Comparison of ENCODE assay signal across 8 mouse cellular contexts in genomic region chr9:53398388-53398700, GRCm38 (mm10). TPM values are rescaled to one million over a fixed set of nuclear protein-coding genes. Genes with fewer than 3 reads are reported as not detected.
DNase-seq lines count a peak whose midpoint lies in the region; ATAC-seq and TF ChIP-seq lines count a peak whose summit lies in the region.

No protein-coding gene starts in this region.

- H3K36me3 ChIP-seq in thymus, adult 2 months (ENCODE audit: control insufficient read depth, insufficient read depth, low read length) = no peaks in the 10 kb centered on the region

- 3% methylated on average over 5 of the region's 5 CpGs for WGBS in thymus, adult 2 months

- no peak overlapping the region for H3K27ac ChIP-seq in thymus, adult 2 months (ENCODE audit: control insufficient read depth, insufficient read depth, low read length)

- no peak for TF ChIP-seq POLR2A in thymus, adult 2 months (IDR thresholded peaks at IDR 0.05; ENCODE audit: control insufficient read depth, extremely low read depth, insufficient read depth, low read length, poor library complexity)

- peak; percentile 68 for DNase-seq in gastrocnemius, adult 18-20 months (ENCODE audit: low spot score)
- no peak for DNase-seq in gastrocnemius, postnatal 25 days
- DNase-seq in urinary bladder, postnatal 25 days (ENCODE audit: low spot score) = peak; percentile 65
- DNase-seq in urinary bladder, postnatal 4 days (ENCODE audit: low spot score in 2 of 2) = no peak
- peak; percentile 78 for DNase-seq in cerebellum, adult 9-10 months
- peak; percentile 68 for DNase-seq in lung, postnatal 25 days (ENCODE audit: low spot score)
- peak; percentile 70 for DNase-seq in thymus, adult 2 months

- H3K27me3 ChIP-seq in thymus, adult 2 months (ENCODE audit: control insufficient read depth, insufficient read depth, low read length) = no peaks in the 10 kb centered on the region

- no peak overlapping the region for H3K4me3 ChIP-seq in thymus, adult 2 months (ENCODE audit: control insufficient read depth, insufficient read depth, low read length)

- peaks cover 9% of the 10 kb centered on the region; the same call in 1 of the 2 replicates for H3K4me1 ChIP-seq in thymus, adult 2 months (replicated peaks; ENCODE audit: control insufficient read depth, insufficient read depth, low read length)

- no peak for TF ChIP-seq CTCF in thymus, adult 2 months (IDR thresholded peaks at IDR 0.05; ENCODE audit: borderline replicate concordance, control insufficient read depth, extremely low read depth, insufficient read depth, low read length, poor library complexity)

- peak; percentile 68 to 70; a peak in 3 of 4 replicates for ATAC-seq in hematopoietic stem cell, adult 5-6 weeks (replicated peaks in 1 of 2; ENCODE audit: insufficient read depth in 1 of 2, low FRiP score in 2 of 2, low TSS enrichment in 1 of 2, low read depth in 1 of 2, poor library complexity in 2 of 2, severe bottlenecking in 2 of 2)

RNA-seq across cellular contexts. Expression of gene 4930550C14Rik, which starts 3.8 kb away (rescaled TPM):
- not detected for total RNA-seq in gastrocnemius, adult 18-20 months (2021)
- total RNA-seq in gastrocnemius, postnatal 25 days (2021) = not detected
- 1.3 and 2.5 TPM in 2 replicates for total RNA-seq in hematopoietic stem cell, adult 5-6 weeks (2017)
- 0.12 and 0.36 TPM in 2 replicates for polyA plus RNA-seq in thymus, adult 2 months (2012; rRNA removed)

RNA-seq across cellular contexts. Expression of gene Kdelc2, which starts 14.5 kb away (rescaled TPM):
- 1 to 10 TPM; 3.6 to 4.0 TPM for total RNA-seq in gastrocnemius, adult 18-20 months (2021)
- 1 to 10 TPM; 5.4 to 5.7 TPM for total RNA-seq in gastrocnemius, postnatal 25 days (2021)
- total RNA-seq in hematopoietic stem cell, adult 5-6 weeks (2017) = 14.1 and 18.0 TPM in 2 replicates
- polyA plus RNA-seq in thymus, adult 2 months (2012; rRNA removed) = 1.6 and 1.8 TPM in 2 replicates

Comparison
In these comparisons a context has a peak if more than half of its experiments do, and no peak if none do; other contexts are left out.
1. DNase-seq: peak in gastrocnemius, adult 18-20 months (single experiment), urinary bladder, postnatal 25 days (single experiment), cerebellum, adult 9-10 months (single experiment), lung, postnatal 25 days (single experiment) and thymus, adult 2 months (single experiment); none in gastrocnemius, postnatal 25 days (single experiment) and urinary bladder, postnatal 4 days (0 of 2).